Mouse (Mus musculus) kidney, postnatal 0 days (tissue): ENCODE measurements around the gene Tspan32. TPM values are rescaled to one million over a fixed set of nuclear protein-coding genes. Genes with fewer than 3 reads are reported as not detected.
A peak's percentile ranks its signal among the peaks of the same experiment; 100 is the strongest.

Experiments
- ATAC-seq: fragments of 200-750 bp; cut with Nextera tagmentation; replicated peaks from 2 replicates; pipeline ENCODE4 v1.8.0; 2017; ENCODE audit warnings: low read depth, moderate number of reproducible peaks, moderate TSS enrichment, moderate library complexity; ENCODE audit not compliant: low FRiP score
- DNase-seq: peaks from one replicate; pipeline ENCODE4 v3.0.0-alpha.2; 2016; ENCODE audit warnings: low spot score
- H3K27ac ChIP-seq: fragments of 300-500 bp; sonication (generic); 2 replicates; pipeline ENCODE4 v1.5.1; 2014; ENCODE audit warnings: mild to moderate bottlenecking
- H3K27me3 ChIP-seq: fragments of 300-500 bp; sonication (generic); 2 replicates; pipeline ENCODE4 v1.6.1; 2014; ENCODE audit warnings: low read length, mixed read lengths; ENCODE audit not compliant: insufficient read depth
- H3K36me3 ChIP-seq: fragments of 300-500 bp; sonication (generic); 2 replicates; pipeline ENCODE4 v1.6.1; 2014; ENCODE audit warnings: low read length, mixed read lengths; ENCODE audit not compliant: insufficient read depth
- H3K4me1 ChIP-seq: fragments of 300-500 bp; sonication (generic); replicated peaks from 2 replicates; pipeline ENCODE4 v1.6.1; 2014; ENCODE audit warnings: antibody characterized with exemption, low read length, mixed read lengths; ENCODE audit not compliant: insufficient read depth
- H3K4me2 ChIP-seq: fragments of 300-500 bp; sonication (generic); 2 replicates; pipeline ENCODE4 v1.6.1; 2014; ENCODE audit warnings: mild to moderate bottlenecking, low read length, moderate library complexity, mixed read lengths
- H3K4me3 ChIP-seq: fragments of 300-500 bp; sonication (generic); replicated peaks from 2 replicates; pipeline ENCODE4 v1.5.1; 2014; ENCODE audit warnings: low read depth, low read length
- H3K9ac ChIP-seq: fragments of 300-500 bp; sonication (generic); 2 replicates; pipeline ENCODE4 v1.6.1; 2014; ENCODE audit warnings: low read depth, low read length
- H3K9me3 ChIP-seq: fragments of 300-500 bp; sonication (generic); replicated peaks from 2 replicates; pipeline ENCODE4 v1.6.1; 2016; ENCODE audit warnings: low read length, inconsistent platforms, mixed read lengths
- CTCF ChIP-seq: IDR thresholded peaks from 2 replicates; pipeline ENCODE4 v1.5.1; 2016; ENCODE audit warnings: antibody characterized with exemption, low read depth, mild to moderate bottlenecking, moderate library complexity
- WGBS: fragments of 180-500 bp; shearing (Covaris S2); extraction: QIAGEN DNeasy Blood & Tissue Kit; methylation state at CpG from one replicate; pipeline ENCODE4 v1.1.7; 2014; 5-methylcytosine and 5-hydroxymethylcytosine counted together
- polyA plus RNA-seq: library from polyadenylated mRNA; unstranded; fragments of >200 nt; fragmentation: Nextera tagmentation; extraction: Ambion mirVana; gene quantifications from 2 replicates; pipeline ENCODE4 v1.2.1, GENCODE M21; 2015

The Tspan32 gene
- polyA plus RNA-seq, 1 experiment from 2014 or later, result 1.1 TPM

DNA sequence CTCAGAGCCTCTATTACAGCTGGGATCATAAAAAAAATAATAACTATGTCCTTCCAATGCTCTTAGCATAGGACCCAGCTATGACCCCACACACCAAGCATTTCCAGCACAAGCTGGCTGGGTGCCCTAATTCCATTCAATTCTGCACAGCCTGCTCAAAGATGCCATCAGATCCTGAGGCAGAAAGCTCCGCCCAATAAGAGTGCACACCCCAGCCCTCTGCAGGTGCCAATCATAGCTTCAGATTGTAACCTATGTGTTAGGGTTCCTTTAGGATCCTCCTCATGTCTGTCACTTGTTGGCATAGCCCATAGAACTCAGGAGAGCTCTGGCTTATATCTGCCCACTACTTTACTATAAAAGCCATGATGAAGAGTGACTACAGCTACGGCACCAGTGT is 7.8 kb upstream of the Tspan32 start:
- no peak for DNase-seq
- Histone ChIP-seq H3K4me1 (no peaks in the 10 kb centered on the region), H3K9ac (no peak overlapping the region), H3K27me3 (no peaks in the 10 kb centered on the region), H3K4me2 (no peak overlapping the region), H3K9me3 (no peaks in the 10 kb centered on the region), H3K27ac (no peak overlapping the region), H3K4me3 (no peak overlapping the region), H3K36me3 (no peaks in the 10 kb centered on the region)
- no peak for ATAC-seq
- 67% methylated on average over 2 of the region's 2 CpGs for WGBS
- TF ChIP-seq CTCF, result no peak

DNA sequence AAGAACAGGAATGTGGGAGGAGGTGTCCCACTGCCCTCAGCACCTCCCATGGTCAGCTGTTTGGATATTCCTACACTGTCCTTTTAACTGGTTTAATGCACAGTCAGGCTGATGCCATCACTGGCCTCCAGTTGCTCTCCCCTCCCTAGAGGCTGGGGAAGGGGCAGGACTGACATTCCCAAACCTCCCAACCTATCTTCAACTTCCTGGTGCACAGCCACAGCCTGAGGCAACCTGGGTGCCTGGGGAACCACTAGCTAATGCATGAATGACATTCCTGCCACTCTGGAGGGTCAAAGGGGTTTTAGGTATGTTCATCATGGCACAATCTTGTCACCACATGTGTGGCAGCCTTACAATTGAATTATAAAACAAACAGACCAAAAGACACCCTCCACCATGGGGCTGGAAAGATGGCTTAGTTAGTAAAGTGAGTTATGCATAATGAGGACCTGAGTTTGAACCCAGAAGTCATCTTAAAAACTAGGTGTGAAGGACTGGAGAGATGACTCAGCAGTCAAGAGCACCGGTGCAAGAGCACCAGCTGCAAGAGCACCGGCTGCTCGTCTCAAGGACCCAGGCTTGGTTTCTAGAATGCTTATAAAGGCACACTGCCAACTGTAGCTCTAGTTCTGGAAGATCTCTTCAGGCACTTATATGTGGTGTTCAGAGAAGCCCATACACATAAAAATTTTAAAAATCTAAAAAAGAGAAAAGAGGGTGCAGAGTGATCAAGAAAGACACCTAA is 7.3 kb upstream of the Tspan32 start:
- DNase-seq, result no peak
- Histone ChIP-seq H3K4me2 (no peak overlapping the region), H3K27ac (no peak overlapping the region), H3K4me1 (no peaks in the 10 kb centered on the region), H3K9me3 (no peaks in the 10 kb centered on the region), H3K36me3 (no peaks in the 10 kb centered on the region), H3K9ac (no peak overlapping the region), H3K27me3 (no peaks in the 10 kb centered on the region), H3K4me3 (no peak overlapping the region)
- no peak for TF ChIP-seq CTCF
- 34% methylated on average over 3 of the region's 3 CpGs for WGBS
- ATAC-seq, result no peak

DNA sequence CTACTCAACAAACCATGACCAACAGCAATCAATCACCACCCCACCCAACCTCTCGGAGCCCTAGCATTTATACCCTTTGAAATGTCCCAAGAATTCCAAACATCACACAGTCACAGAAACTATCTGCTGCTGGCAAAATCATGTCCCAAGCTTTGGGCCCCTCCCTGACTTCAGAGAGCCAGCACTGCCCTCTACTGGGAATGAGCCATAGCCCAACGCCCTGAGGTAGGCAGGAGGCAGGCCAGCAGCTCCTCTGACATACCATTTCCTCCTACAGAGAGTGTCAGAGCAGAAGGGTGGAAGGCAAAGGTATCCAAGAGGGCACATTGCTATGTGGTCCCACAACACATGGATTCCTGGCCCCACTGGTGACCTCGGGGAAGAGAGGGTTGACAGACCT is 2.2 kb upstream of the Tspan32 start:
- no peak overlapping the region for H3K27ac ChIP-seq
- no peaks in the 10 kb centered on the region for H3K27me3 ChIP-seq
- H3K9ac ChIP-seq, result no peak overlapping the region
- peak; percentile 63 for TF ChIP-seq CTCF
- no peaks in the 10 kb centered on the region for H3K36me3 ChIP-seq
- H3K9me3 ChIP-seq, result no peaks in the 10 kb centered on the region
- WGBS, result 20% methylated on average over 3 of the region's 3 CpGs
- ATAC-seq, result peak; percentile 33; the same call in 1 of the 2 replicates
- H3K4me2 ChIP-seq, result no peak overlapping the region
- DNase-seq, result peak; percentile 33
- no peak overlapping the region for H3K4me3 ChIP-seq
- H3K4me1 ChIP-seq, result 0 out of 2 replicates have a peak, but pooled peaks cover 2% of the 10 kb centered on the region

DNA sequence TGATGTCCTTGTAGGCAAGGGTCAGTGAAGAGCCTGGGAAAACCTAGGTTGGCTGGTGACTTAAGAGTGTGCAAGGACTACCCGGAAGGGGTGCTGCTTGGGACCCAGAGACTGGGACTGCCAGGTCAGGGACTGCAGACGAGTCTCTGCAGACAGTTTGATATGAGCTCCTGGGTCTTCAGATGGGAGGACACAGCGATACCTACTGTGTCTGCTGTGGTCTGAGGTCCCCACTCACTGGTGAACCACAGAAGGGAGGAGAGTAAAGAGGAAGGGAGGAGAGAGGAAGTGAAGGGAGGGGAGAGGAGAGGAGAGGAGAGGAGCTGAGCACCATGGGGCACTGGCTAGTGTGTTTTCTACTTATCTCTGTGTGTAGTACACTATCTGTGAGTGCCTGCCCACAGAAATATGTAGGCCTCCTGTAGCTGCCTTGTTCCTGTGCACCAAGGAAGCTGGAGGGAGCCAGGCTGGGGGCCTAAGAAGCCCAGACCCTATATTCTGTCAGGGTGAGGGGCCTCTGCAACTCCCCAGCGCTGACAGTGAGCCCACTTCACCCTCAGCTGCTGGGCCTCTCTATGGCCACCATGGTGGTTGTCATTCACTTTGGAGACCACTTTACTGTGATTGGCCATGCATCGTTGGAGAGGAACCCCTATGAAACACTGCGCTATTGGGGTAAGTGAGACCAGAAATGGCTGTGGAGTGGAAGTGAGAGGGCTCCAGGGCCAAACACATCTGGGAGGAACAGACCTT is 674 bp downstream of the Tspan32 start:
- ATAC-seq (no peak), DNase-seq (no peak)
- Histone ChIP-seq H3K9me3 (no peaks in the 10 kb centered on the region), H3K9ac (no peak overlapping the region), H3K4me1 (peaks cover 17% of the 10 kb centered on the region), H3K4me3 (no peak overlapping the region), H3K4me2 (no peak overlapping the region), H3K27ac (no peak overlapping the region), H3K27me3 (no peaks in the 10 kb centered on the region), H3K36me3 (no peaks in the 10 kb centered on the region)
- 82% methylated on average over 6 of the region's 6 CpGs for WGBS
- no peak for TF ChIP-seq CTCF

DNA sequence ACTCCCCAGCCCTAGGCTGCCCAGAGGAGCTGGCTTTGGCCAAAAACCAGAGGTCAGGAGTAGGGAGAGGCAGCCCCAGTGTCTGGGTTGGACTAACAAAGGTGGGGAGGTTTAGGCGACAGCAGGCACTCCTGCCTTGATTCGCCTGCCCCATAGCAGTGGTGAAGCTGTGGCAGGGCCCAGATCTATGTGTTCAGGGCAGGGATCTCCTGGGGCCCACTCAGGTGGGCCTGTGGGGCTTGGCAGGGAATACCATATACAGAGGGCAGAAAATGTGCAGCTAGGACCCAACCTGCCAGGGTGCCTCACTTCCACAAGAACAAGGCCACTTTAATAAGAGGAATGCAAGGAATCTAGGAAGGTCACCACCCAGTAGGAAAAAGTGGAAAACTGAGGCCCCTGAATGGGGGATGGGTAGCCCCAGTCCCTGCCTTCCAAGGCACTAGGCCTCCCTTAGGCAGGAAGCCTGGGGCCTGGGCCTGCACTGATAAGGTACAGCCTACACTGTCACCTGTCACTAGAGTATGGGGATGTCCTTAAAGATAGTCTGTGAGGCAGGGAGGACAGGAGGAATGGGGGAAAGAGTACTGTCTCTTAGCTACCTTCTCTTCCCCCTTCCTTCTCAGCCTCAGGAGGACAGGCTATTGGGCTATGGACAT is 1.4 kb downstream of the Tspan32 start:
- no peaks in the 10 kb centered on the region for H3K27me3 ChIP-seq
- WGBS, result 97% methylated on average over 2 of the region's 2 CpGs
- H3K27ac ChIP-seq, result no peak overlapping the region
- H3K4me1 ChIP-seq, result peaks cover 17% of the 10 kb centered on the region
- H3K4me2 ChIP-seq, result no peak overlapping the region
- DNase-seq (no peak), ATAC-seq (no peak)
- no peaks in the 10 kb centered on the region for H3K36me3 ChIP-seq
- no peaks in the 10 kb centered on the region for H3K9me3 ChIP-seq
- H3K9ac ChIP-seq, result no peak overlapping the region
- H3K4me3 ChIP-seq, result no peak overlapping the region
- no peak for TF ChIP-seq CTCF
